Comparison of ENCODE assay signal across 19 mouse cellular contexts in genomic region chr10:43027006-43027405, GRCm38 (mm10).
DNase-seq lines count a peak whose midpoint lies in the region; ATAC-seq and TF ChIP-seq lines count a peak whose summit lies in the region.
"Had no signal": no experiment of that assay in that cellular context is flagged by ENCODE, and none has a peak within 500 bp of the region (broad histone marks: within the 10 kb centered on the region; RNA-seq: fewer than 3 reads in every experiment).

No protein-coding gene starts in this region.

- peak; percentile 41; the same call in 1 of the 2 replicates for ATAC-seq in lung, embryonic 16.5 days (ENCODE audit: low read depth)
- peak; percentile 50; the same call in 1 of the 2 replicates for ATAC-seq in hindbrain, embryonic 13.5 days (ENCODE audit: low FRiP score)
- ATAC-seq in kidney, postnatal 0 days (replicated peaks; ENCODE audit: low FRiP score, low read depth): peak; percentile 50; the same call in 1 of the 2 replicates
- no peak for ATAC-seq in neural tube, embryonic 13.5 days (ENCODE audit: low read depth)
- no peak for ATAC-seq in intestine, embryonic 16.5 days
- ATAC-seq: intestine, postnatal 0 days; liver, embryonic 12.5 days had no signal

- no peak overlapping the region for H3K4me2 ChIP-seq in lung, embryonic 16.5 days (ENCODE audit: low read depth, low read length)
- no peak overlapping the region for H3K4me2 ChIP-seq in hindbrain, embryonic 13.5 days
- no peak overlapping the region for H3K4me2 ChIP-seq in kidney, postnatal 0 days (ENCODE audit: low read length)
- H3K4me2 ChIP-seq in neural tube, embryonic 13.5 days: no peak overlapping the region
- H3K4me2 ChIP-seq in intestine, embryonic 16.5 days (ENCODE audit: low read depth, low read length): no peak overlapping the region
- H3K4me2 ChIP-seq: heart, embryonic 11.5 days; liver, embryonic 12.5 days; lung, embryonic 15.5 days had no signal

- no peak for DNase-seq in lung, postnatal 10 days
- peak; percentile 24 for DNase-seq in kidney, postnatal 0 days (ENCODE audit: low spot score)
- no peak for DNase-seq in testis, postnatal 14 days (ENCODE audit: low spot score)
- DNase-seq: cerebellum, adult 9-10 months; gastrocnemius, postnatal 36 days; right cerebral cortex, postnatal 4 days; thymus, adult 2 months had no signal

- H3K36me3 ChIP-seq in lung, embryonic 16.5 days (ENCODE audit: control insufficient read depth, insufficient read depth, low read length): no peaks in the 10 kb centered on the region
- H3K36me3 ChIP-seq in hindbrain, embryonic 13.5 days: no peaks in the 10 kb centered on the region
- no peaks in the 10 kb centered on the region for H3K36me3 ChIP-seq in kidney, postnatal 0 days (ENCODE audit: insufficient read depth, low read length)
- no peaks in the 10 kb centered on the region for H3K36me3 ChIP-seq in neural tube, embryonic 13.5 days
- H3K36me3 ChIP-seq in intestine, embryonic 16.5 days (ENCODE audit: control insufficient read depth, insufficient read depth, low read length): no peaks in the 10 kb centered on the region
- H3K36me3 ChIP-seq: limb, embryonic 10.5 days; liver, embryonic 12.5 days; lung, embryonic 15.5 days had no signal

- peaks cover 14% of the 10 kb centered on the region for H3K27me3 ChIP-seq in lung, embryonic 16.5 days (ENCODE audit: control insufficient read depth, insufficient read depth, low read depth, low read length)
- peaks cover 17% of the 10 kb centered on the region for H3K27me3 ChIP-seq in hindbrain, embryonic 13.5 days
- peaks cover 4% of the 10 kb centered on the region; the same call in 1 of the 2 replicates for H3K27me3 ChIP-seq in kidney, postnatal 0 days (ENCODE audit: insufficient read depth, low read length)
- peaks cover 20% of the 10 kb centered on the region for H3K27me3 ChIP-seq in neural tube, embryonic 13.5 days
- peaks cover 11% of the 10 kb centered on the region for H3K27me3 ChIP-seq in intestine, embryonic 16.5 days (replicated peaks; ENCODE audit: control insufficient read depth, insufficient read depth, low read length)

- WGBS in lung, embryonic 16.5 days: 48% methylated on average over 9 of the region's 9 CpGs
- 34% methylated on average over 9 of the region's 9 CpGs for WGBS in hindbrain, embryonic 13.5 days
- 32% methylated on average over 9 of the region's 9 CpGs for WGBS in kidney, postnatal 0 days
- WGBS in neural tube, embryonic 13.5 days: 36% methylated on average over 9 of the region's 9 CpGs
- WGBS in intestine, embryonic 16.5 days: 62% methylated on average over 9 of the region's 9 CpGs

- no peak overlapping the region for H3K27ac ChIP-seq in lung, embryonic 16.5 days (ENCODE audit: low read length)
- H3K27ac ChIP-seq in hindbrain, embryonic 13.5 days: peak overlapping the region; percentile 18
- H3K27ac ChIP-seq in kidney, postnatal 0 days: no peak overlapping the region
- peak overlapping the region; percentile 35; the same call in 1 of the 2 replicates for H3K27ac ChIP-seq in neural tube, embryonic 13.5 days (replicated peaks)
- H3K27ac ChIP-seq in intestine, embryonic 16.5 days (ENCODE audit: low read length): no peak overlapping the region
- H3K27ac ChIP-seq: embryonic facial prominence, embryonic 10.5 days; limb, embryonic 10.5 days; liver, embryonic 12.5 days; lung, embryonic 15.5 days had no signal

- no peaks in the 10 kb centered on the region for H3K9me3 ChIP-seq in lung, embryonic 16.5 days (ENCODE audit: control insufficient read depth, low read length)
- H3K9me3 ChIP-seq in hindbrain, embryonic 13.5 days: no peaks in the 10 kb centered on the region
- no peaks in the 10 kb centered on the region for H3K9me3 ChIP-seq in kidney, postnatal 0 days (replicated peaks; ENCODE audit: low read length)
- no peaks in the 10 kb centered on the region for H3K9me3 ChIP-seq in neural tube, embryonic 13.5 days
- H3K9me3 ChIP-seq in intestine, embryonic 16.5 days (ENCODE audit: control insufficient read depth, low read length): no peaks in the 10 kb centered on the region
- H3K9me3 ChIP-seq: embryonic facial prominence, embryonic 10.5 days; limb, embryonic 10.5 days; liver, embryonic 12.5 days; lung, embryonic 15.5 days had no signal

- H3K9ac ChIP-seq in lung, embryonic 16.5 days (ENCODE audit: low read length): no peak overlapping the region
- no peak overlapping the region for H3K9ac ChIP-seq in hindbrain, embryonic 13.5 days
- no peak overlapping the region for H3K9ac ChIP-seq in kidney, postnatal 0 days (ENCODE audit: low read depth, low read length)
- no peak overlapping the region for H3K9ac ChIP-seq in neural tube, embryonic 13.5 days
- H3K9ac ChIP-seq in intestine, embryonic 16.5 days (ENCODE audit: low read depth, low read length): no peak overlapping the region
- H3K9ac ChIP-seq: liver, embryonic 12.5 days; lung, embryonic 15.5 days had no signal

- peaks cover 4% of the 10 kb centered on the region for H3K4me1 ChIP-seq in lung, embryonic 16.5 days (replicated peaks; ENCODE audit: control insufficient read depth, insufficient read depth, low read length)
- H3K4me1 ChIP-seq in hindbrain, embryonic 13.5 days (replicated peaks): peaks cover 50% of the 10 kb centered on the region
- H3K4me1 ChIP-seq in kidney, postnatal 0 days (replicated peaks; ENCODE audit: insufficient read depth, low read length): peaks cover 3% of the 10 kb centered on the region; the same call in 1 of the 2 replicates
- peaks cover 51% of the 10 kb centered on the region for H3K4me1 ChIP-seq in neural tube, embryonic 13.5 days (replicated peaks)
- H3K4me1 ChIP-seq in intestine, embryonic 16.5 days (ENCODE audit: control insufficient read depth, insufficient read depth, low read length): peaks cover 3% of the 10 kb centered on the region; the same call in 1 of the 2 replicates

- no peak overlapping the region for H3K4me3 ChIP-seq in lung, embryonic 16.5 days (ENCODE audit: low read length)
- H3K4me3 ChIP-seq in hindbrain, embryonic 13.5 days: no peak overlapping the region
- H3K4me3 ChIP-seq in kidney, postnatal 0 days (replicated peaks; ENCODE audit: low read depth, low read length): no peak overlapping the region
- H3K4me3 ChIP-seq in neural tube, embryonic 13.5 days: no peak overlapping the region
- H3K4me3 ChIP-seq in intestine, embryonic 16.5 days (ENCODE audit: low read length): no peak overlapping the region
- H3K4me3 ChIP-seq: embryonic facial prominence, embryonic 10.5 days; erythroblast, embryonic 14.5 days; limb, embryonic 10.5 days; liver, embryonic 12.5 days; lung, embryonic 15.5 days; megakaryocyte, embryonic 14.5 days had no signal

- no peak for TF ChIP-seq CTCF in kidney, postnatal 0 days (IDR thresholded peaks at IDR 0.05; ENCODE audit: low read depth)

Comparison
In these comparisons a context has a peak if more than half of its experiments do, and no peak if none do; other contexts are left out.
1. ATAC-seq: peak in lung, embryonic 16.5 days (single experiment), hindbrain, embryonic 13.5 days (single experiment) and kidney, postnatal 0 days (single experiment); none in neural tube, embryonic 13.5 days (single experiment) and intestine, embryonic 16.5 days (single experiment).
2. H3K27ac ChIP-seq: peak in hindbrain, embryonic 13.5 days (single experiment) and neural tube, embryonic 13.5 days (single experiment); none in lung, embryonic 16.5 days (single experiment), kidney, postnatal 0 days (single experiment) and intestine, embryonic 16.5 days (single experiment).